Mouse (Mus musculus) testis, adult 2 months (tissue): ENCODE measurements around the gene Trim50. TPM values are rescaled to one million over a fixed set of nuclear protein-coding genes. Genes with fewer than 3 reads are reported as not detected.
A peak's percentile ranks its signal among the peaks of the same experiment; 100 is the strongest.

Experiments used
- H3K27ac ChIP-seq: fragments of 200-500 bp; 2 replicates; pipeline ENCODE4 v1.5.1; 2012; ENCODE audit warnings: low read depth, low read length; ENCODE audit not compliant: control insufficient read depth, insufficient read depth
- H3K27me3 ChIP-seq: fragments of 200-500 bp; 2 replicates; pipeline ENCODE4 v1.6.1; 2012; ENCODE audit warnings: mild to moderate bottlenecking, low read length, moderate library complexity; ENCODE audit not compliant: control insufficient read depth, insufficient read depth
- H3K36me3 ChIP-seq: fragments of 200-500 bp; 2 replicates; pipeline ENCODE4 v1.6.1; 2012; ENCODE audit warnings: mild to moderate bottlenecking, low read length; ENCODE audit not compliant: control insufficient read depth, insufficient read depth
- H3K4me1 ChIP-seq: fragments of 200-500 bp; 2 replicates; pipeline ENCODE4 v1.6.1; 2012; ENCODE audit warnings: low read length; ENCODE audit not compliant: control insufficient read depth, insufficient read depth
- H3K4me3 ChIP-seq: fragments of 200-500 bp; 2 replicates; pipeline ENCODE4 v1.5.1; 2012; ENCODE audit warnings: low read depth, mild to moderate bottlenecking, low read length, moderate library complexity, mixed read lengths; ENCODE audit not compliant: control insufficient read depth
- CTCF ChIP-seq: fragments of 200-500 bp; IDR thresholded peaks from 2 replicates; pipeline ENCODE4 v1.5.1; 2012; ENCODE audit warnings: low read depth, mild to moderate bottlenecking, inconsistent platforms, low read length, moderate library complexity; ENCODE audit not compliant: control insufficient read depth, insufficient read depth, insufficient replicate concordance
- POLR2A ChIP-seq: fragments of 200-500 bp; IDR thresholded peaks from 2 replicates; pipeline ENCODE4 v1.6.1; 2012; ENCODE audit warnings: low read depth, mild to moderate bottlenecking, inconsistent platforms, low read length, moderate library complexity; ENCODE audit not compliant: control insufficient read depth
- polyA plus RNA-seq: library from polyadenylated mRNA; depleted of rRNA; stranded (reverse); fragments of >200 nt; gene quantifications from 2 replicates; pipeline ENCODE4 v1.2.3, GENCODE M21; 2012

Gene Trim50
- polyA plus RNA-seq, 1 experiment = 0.78 TPM

DNA sequence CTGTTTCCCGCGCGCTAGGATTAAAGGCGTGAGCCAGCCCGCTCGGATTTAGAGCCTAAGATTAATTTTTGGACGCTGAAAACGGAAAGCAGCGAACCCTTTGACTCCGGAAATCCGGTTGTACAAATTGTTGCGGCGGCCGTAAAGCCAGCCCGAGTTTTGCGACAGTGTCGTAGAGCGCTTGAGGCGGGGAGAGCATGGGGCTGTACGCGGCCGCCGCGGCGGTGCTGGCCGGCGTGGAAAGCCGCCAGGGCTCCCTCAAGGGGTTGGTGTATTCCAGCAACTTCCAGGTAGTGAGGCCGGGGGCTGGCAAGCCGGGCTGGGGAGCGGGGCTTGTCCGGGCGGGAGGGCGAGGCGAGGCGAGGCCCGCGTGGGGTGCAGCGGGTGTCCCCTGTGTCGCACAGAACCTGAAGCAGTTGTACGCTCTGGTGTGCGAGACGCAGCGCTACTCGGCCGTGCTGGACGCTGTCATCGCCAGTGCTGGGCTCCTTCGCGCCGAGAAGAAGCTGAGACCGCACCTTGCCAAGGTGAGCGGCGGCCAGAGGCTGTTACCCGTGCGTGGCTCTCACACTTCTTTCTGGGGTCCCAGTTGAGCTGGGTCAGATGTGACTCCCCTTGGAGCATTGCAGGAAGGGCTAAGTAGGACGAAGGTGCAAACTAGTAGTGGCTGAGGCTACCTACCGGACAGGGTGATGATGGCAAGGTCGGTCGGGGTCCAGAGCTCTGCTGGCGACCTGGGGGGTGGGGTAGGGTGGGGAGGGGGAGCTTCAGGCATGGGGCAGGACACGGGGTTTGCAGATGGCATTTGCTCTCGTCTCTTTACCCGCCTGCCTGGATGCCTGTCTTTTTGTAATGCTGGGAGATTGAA lies 16.9 kb downstream of the Trim50 start, which contains the start of gene Nsun5:
Nsun5 (plus strand) TSS at position 167 of the 868 bp plus-strand sequence.
- no peaks in the 10 kb centered on the region for H3K27me3 ChIP-seq
- TF ChIP-seq POLR2A (peak; percentile 67), CTCF (no peak)
- H3K4me3 ChIP-seq = peak within 1 kb of the TSS; percentile 92
- peak within 1 kb of the TSS; percentile 82 for H3K27ac ChIP-seq
- peaks cover 6% of the 10 kb centered on the region for H3K4me1 ChIP-seq
- no peaks in the 10 kb centered on the region; the same call in 1 of the 2 replicates for H3K36me3 ChIP-seq

DNA sequence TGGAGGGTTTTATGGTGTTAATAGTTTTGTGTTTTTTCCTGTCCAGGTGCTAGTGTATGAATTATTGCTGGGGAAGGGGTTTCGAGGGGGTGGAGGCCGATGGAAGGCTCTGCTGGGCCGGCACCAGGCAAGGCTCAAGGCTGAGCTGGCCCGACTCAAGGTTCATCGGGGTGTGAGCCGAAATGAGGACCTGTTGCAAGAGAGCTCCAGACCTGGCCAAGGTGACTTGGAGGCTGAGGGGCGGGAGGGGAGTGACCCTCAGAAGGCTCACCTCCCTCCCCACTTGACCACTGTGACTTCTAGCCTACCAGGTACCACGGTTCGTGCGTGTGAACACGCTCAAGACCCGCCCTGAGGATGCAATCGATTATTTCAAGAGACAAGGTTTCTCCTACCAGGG lies 18.1 kb downstream of the Trim50 start:
- Histone ChIP-seq H3K4me1 (peaks cover 6% of the 10 kb centered on the region), H3K36me3 (no peaks in the 10 kb centered on the region; the same call in none of the 2 replicates)
- TF ChIP-seq POLR2A (no peak), CTCF (no peak)

DNA sequence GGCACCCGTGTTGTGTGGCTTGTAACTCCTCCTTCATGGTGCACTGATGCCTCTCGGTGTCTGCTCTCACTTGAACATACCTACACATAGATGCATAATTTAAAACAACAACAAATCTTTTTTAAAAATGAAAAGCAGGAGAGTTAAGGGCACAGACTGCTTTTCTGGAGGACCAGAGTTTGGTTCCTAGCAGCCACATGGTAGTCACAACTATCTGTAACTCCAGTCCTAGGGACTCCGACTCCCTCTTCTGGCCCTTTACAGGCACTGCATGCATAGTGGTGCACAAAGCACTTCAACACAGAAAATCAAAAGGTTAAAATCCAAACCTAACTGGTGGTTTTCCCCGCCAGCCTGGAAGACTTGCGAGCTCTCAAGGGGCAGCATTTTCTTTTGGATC lies 20.5 kb downstream of the Trim50 start:
- no peak for TF ChIP-seq POLR2A
- TF ChIP-seq CTCF = no peak
- H3K27me3 ChIP-seq = no peaks in the 10 kb centered on the region
- no peak overlapping the region for H3K4me3 ChIP-seq
- no peak overlapping the region for H3K27ac ChIP-seq
- no peaks in the 10 kb centered on the region; the same call in none of the 2 replicates for H3K36me3 ChIP-seq
- H3K4me1 ChIP-seq = peaks cover 3% of the 10 kb centered on the region

More for the DNA sequence above, 18.1 kb downstream of the Trim50 start:
- Histone ChIP-seq H3K27me3 (no peaks in the 10 kb centered on the region), H3K4me3 (no peak overlapping the region), H3K27ac (no peak overlapping the region)

DNA sequence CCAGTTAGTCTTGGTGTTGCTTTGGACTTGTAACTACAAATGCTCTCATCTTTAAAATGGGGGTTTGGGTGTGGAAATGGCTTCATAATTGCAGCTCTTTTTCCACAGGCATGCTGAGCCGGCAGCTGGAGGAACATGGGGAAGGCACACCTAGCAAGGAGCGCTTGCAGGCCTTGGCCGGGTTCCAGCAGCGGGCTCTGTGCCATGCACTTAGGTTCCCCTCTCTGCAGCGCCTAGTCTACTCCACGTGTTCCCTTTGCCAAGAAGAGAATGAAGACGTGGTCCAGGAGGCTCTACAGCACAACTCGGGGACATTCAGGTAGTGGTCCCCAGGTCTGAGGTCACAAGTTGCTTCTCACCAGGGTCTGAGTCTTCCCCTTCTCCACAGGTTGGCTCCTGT lies 22.1 kb downstream of the Trim50 start:
- Histone ChIP-seq H3K27me3 (no peaks in the 10 kb centered on the region), H3K4me3 (no peak overlapping the region), H3K4me1 (no peaks in the 10 kb centered on the region), H3K36me3 (no peaks in the 10 kb centered on the region; the same call in none of the 2 replicates), H3K27ac (no peak overlapping the region)
- TF ChIP-seq CTCF (no peak), POLR2A (no peak)

DNA sequence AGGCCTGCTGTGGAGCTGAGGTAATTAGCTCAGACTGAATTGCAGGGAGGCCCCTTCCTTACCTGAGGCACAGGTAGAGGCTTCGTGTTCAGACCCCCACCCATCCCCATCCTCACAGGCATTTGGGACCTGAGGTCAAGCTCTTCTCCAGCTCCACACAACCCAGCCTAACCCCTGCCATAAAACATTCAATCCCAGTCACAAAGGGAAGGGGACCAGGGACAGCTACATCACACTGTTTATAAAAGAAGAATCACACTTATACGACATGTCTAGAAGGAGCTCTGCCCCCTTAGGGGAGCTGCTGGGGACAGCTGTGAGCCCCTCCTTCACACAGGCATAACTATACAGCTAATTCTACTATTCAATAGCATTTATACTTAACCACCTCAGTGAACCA lies 23.2 kb downstream of the Trim50 start:
- Histone ChIP-seq H3K36me3 (no peaks in the 10 kb centered on the region; the same call in none of the 2 replicates), H3K27ac (no peak overlapping the region), H3K4me1 (no peaks in the 10 kb centered on the region), H3K4me3 (no peak overlapping the region), H3K27me3 (no peaks in the 10 kb centered on the region)
- TF ChIP-seq POLR2A = no peak
- no peak for TF ChIP-seq CTCF

DNA sequence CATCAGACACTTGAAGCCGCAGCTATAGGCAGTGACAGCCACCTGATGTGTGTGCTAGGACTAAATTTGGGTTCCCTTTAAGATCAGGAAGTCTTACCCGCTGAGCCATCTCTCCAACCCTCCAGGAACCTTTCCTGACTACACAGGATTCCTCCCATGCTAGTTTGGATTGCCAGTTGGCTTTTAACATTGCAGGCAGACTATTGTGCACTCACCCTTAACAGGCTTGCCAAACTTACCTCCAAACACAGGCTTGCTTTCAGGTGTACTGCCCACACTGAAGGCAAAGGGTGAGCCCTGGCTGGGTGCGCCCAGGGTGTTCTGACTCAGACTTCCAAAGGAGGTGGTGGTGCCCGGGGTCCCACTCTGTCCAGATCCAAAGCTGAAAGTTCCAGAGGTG lies 27.6 kb downstream of the Trim50 start:
- H3K4me3 ChIP-seq = no peak overlapping the region
- no peak overlapping the region for H3K27ac ChIP-seq
- H3K27me3 ChIP-seq = no peaks in the 10 kb centered on the region
- no peak for TF ChIP-seq POLR2A
- no peak for TF ChIP-seq CTCF
- no peaks in the 10 kb centered on the region for H3K4me1 ChIP-seq
- peaks cover 1% of the 10 kb centered on the region for H3K36me3 ChIP-seq

DNA sequence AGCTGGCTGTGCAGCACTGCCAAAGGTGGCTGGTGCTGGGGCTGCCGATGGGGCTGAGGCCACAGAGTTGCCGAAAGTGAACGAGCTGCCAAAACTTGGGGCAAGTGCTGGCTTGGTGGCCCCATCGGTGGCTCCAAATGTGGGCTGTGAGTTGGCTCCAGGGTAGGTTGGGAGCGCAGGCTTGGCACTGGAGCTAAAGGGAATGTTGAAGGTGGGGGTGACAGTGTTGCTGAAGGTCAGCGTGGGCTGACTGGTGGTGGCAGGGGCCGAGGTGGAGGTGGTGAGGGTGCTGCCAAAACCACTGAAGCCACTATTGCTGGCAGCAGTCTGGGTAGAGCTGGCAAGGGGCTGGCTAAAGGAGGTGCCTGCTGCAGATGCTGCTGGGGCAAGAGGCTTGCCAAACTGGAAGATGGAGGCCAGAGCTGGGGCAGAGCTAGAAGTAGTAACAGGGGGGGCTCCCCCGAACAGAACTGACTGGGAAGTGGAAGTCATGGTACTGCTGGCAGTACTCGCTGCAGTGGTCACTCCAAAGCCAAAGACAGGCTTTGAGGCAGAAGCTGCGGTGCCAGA lies 28.3 kb downstream of the Trim50 start:
- Histone ChIP-seq H3K4me1 (no peaks in the 10 kb centered on the region), H3K27me3 (no peaks in the 10 kb centered on the region), H3K36me3 (peaks cover 1% of the 10 kb centered on the region), H3K27ac (no peak overlapping the region), H3K4me3 (no peak overlapping the region)
- TF ChIP-seq POLR2A = no peak
- TF ChIP-seq CTCF = no peak
